Mouse (Mus musculus): ENCODE measurements around the gene Gm2115.

Gene Gm2115

GRCm38 (mm10) chr7:84528796-84529533 is at the start of gene Gm2115:
Gene Gm2115, plus strand, starts transcription at chr7:84528954.
- peak; percentile 32 for DNase-seq (ENCODE audit: low read depth, low spot score)

GRCm38 (mm10) chr7:84483447-84484407 is 45.0 kb upstream of the Gm2115 start:
- no peak for DNase-seq (ENCODE audit: low read depth, low spot score)

GRCm38 (mm10) chr7:84486485-84486884 is 42.3 kb upstream of the Gm2115 start:
- no peak for DNase-seq (ENCODE audit: low read depth, low spot score)

GRCm38 (mm10) chr7:84503163-84503562 is 25.6 kb upstream of the Gm2115 start:
- DNase-seq (ENCODE audit: low read depth, low spot score), result no peak

GRCm38 (mm10) chr7:84518533-84519198 is 10.1 kb upstream of the Gm2115 start:
- DNase-seq (ENCODE audit: low read depth, low spot score), result no peak

GRCm38 (mm10) chr7:84521329-84521728 is 7.4 kb upstream of the Gm2115 start:
- DNase-seq (ENCODE audit: low read depth, low spot score), result no peak

GRCm38 (mm10) chr7:84522426-84522825 is 6.3 kb upstream of the Gm2115 start:
- no peak for DNase-seq (ENCODE audit: low read depth, low spot score)

GRCm38 (mm10) chr7:84526171-84526570 is 2.6 kb upstream of the Gm2115 start:
- DNase-seq (ENCODE audit: low read depth, low spot score), result no peak

GRCm38 (mm10) chr7:84532795-84533194 is 4.0 kb downstream of the Gm2115 start:
- DNase-seq (ENCODE audit: low read depth, low spot score), result no peak

GRCm38 (mm10) chr7:84534632-84535031 is 5.9 kb downstream of the Gm2115 start:
- no peak for DNase-seq (ENCODE audit: low read depth, low spot score)

- DNase-seq (ENCODE audit: low read depth, low spot score), result no peak
Measured at GRCm38 (mm10) chr7:84544946-84545345, 16.2 kb downstream of the Gm2115 start.

GRCm38 (mm10) chr7:84546667-84547066 is 17.9 kb downstream of the Gm2115 start:
- DNase-seq (ENCODE audit: low read depth, low spot score), result no peak

- no peak for DNase-seq (ENCODE audit: low read depth, low spot score)
Measured at GRCm38 (mm10) chr7:84551472-84551871, 22.7 kb downstream of the Gm2115 start.

- DNase-seq (ENCODE audit: low read depth, low spot score), result no peak
Measured at GRCm38 (mm10) chr7:84555294-84555693, 26.5 kb downstream of the Gm2115 start.

- DNase-seq (ENCODE audit: low read depth, low spot score), result no peak
Measured at GRCm38 (mm10) chr7:84557332-84557731, 28.6 kb downstream of the Gm2115 start.

- DNase-seq (ENCODE audit: low read depth, low spot score), result no peak
Measured at GRCm38 (mm10) chr7:84560500-84560899, 31.7 kb downstream of the Gm2115 start.

GRCm38 (mm10) chr7:84564236-84564635 is 35.5 kb downstream of the Gm2115 start:
- no peak for DNase-seq (ENCODE audit: low read depth, low spot score)

- no peak for DNase-seq (ENCODE audit: low read depth, low spot score)
Measured at GRCm38 (mm10) chr7:84566200-84566599, 37.4 kb downstream of the Gm2115 start.

- no peak for DNase-seq (ENCODE audit: low read depth, low spot score)
Measured at GRCm38 (mm10) chr7:84577034-84577433, 48.3 kb downstream of the Gm2115 start.

GRCm38 (mm10) chr7:84578841-84579240 is 50.1 kb downstream of the Gm2115 start:
- peak; percentile 6 for DNase-seq (ENCODE audit: low read depth, low spot score)

- no peak for DNase-seq (ENCODE audit: low read depth, low spot score)
Measured at GRCm38 (mm10) chr7:84579769-84580168, 51.0 kb downstream of the Gm2115 start.

- no peak for DNase-seq (ENCODE audit: low read depth, low spot score)
Measured at GRCm38 (mm10) chr7:84585086-84585485, 56.3 kb downstream of the Gm2115 start.
